Mouse (Mus musculus): ENCODE measurements around the gene Rbm39.
A peak's percentile ranks its signal among the peaks of the same experiment; 100 is the strongest.
"Not testable (repeated sequence)": the region's sequence is repeated elsewhere in the genome, so short reads cannot be mapped to it uniquely, and the experiment has no call there.

Rbm39 gene

GRCm38 (mm10) chr2:156179046-156179795, 817 bp downstream of the Rbm39 start:
- peak; percentile 89 to 90 for DNase-seq

- DNase-seq, result no peak
Measured at GRCm38 (mm10) chr2:156177651-156178050, 2.4 kb downstream of the Rbm39 start.

DNA sequence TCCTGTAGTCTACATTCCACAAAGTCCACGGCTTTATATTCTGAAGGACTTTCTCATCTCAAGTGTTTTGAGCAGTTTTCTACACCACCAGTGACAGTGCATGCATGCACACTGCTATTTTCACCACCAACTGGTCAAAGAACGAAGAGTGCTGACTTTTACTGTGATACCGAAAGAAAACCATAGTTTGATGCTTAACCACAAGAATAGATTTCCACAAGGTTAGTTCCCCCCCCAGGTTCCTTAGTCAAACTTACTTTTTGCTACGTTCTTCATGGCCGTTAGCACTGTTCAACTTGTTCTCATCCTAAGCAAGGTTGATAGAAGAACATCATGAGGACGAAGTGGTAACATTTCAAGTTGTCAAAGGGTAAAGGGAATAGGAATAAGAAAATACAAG, 3.0 kb downstream of the Rbm39 start:
- DNase-seq, result no peak

DNA sequence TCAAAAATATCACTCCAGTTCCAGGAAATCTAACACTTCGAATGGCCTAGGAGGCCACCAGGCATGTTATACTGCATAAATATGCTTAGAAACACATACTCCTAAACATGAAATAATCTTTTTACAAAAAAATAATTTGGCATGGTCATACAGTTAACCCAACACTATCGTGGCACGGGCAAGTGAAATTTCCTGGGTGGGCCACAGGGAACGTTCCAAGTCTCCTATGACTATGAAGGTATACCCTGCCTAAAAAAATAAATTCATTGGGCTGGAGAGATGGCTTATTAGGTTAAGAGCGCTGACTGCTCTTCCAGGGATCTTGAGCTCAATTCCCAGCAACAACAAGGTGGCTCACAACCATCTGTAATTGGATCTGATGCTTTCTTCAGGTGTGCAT, 13.5 kb downstream of the Rbm39 start:
- no peak for DNase-seq

GRCm38 (mm10) chr2:156165478-156165877, 14.6 kb downstream of the Rbm39 start:
- no peak for DNase-seq

DNA sequence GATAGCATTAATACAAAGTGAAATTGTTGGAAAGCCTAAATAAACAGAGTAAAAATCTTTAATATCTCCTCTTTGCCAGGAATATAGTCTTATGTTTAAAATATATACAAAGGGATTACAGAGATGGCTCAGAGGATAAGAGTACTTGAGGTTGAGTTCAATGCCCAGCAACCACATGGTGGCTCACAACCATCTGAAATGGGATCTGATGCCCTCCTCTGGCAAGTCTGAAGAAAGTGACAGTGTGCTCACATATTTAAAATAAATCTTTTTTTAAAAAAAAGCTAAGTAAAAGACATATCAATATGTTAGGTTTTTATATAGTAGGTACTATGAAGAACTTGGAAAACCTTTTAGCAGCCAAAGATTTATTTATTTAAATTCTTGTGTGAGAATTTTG, 28.5 kb downstream of the Rbm39 start:
- no peak for DNase-seq

- DNase-seq, result no peak
Measured at GRCm38 (mm10) chr2:156147316-156147915, 32.6 kb downstream of the Rbm39 start.

GRCm38 (mm10) chr2:156146272-156146989, 33.6 kb downstream of the Rbm39 start:
- no peak for DNase-seq

DNA sequence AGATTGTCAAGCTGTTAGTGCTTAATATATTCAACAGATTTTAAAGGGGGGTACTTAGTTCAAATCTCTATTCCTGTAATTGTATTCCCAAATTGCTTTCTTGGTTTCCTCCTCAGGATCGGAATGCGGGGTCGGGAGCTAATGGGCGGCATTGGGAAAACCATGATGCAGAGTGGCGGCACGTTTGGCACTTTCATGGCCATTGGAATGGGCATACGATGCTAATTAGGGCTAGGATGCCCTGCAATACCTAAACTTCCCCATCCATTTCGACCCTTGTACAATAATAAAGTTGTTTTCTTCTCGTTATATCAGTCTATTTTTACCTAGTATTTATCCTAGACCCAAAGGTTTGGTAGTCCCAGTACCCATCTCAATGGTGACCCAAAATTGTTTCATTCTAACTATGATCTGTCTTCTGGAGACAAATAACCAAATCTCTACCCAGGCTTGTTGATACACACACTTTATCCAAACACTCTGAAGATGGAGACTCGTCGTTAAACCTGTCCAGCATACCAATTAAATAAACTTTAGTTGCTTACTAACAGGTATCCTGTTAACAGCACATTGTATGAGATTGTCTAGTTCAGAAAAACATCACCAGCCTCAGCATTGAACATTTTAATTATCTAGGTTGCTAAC, 34.4 kb downstream of the Rbm39 start:
- DNase-seq, result no peak

GRCm38 (mm10) chr2:156143953-156144724, 35.9 kb downstream of the Rbm39 start, which contains the start of the genes Romo1 and Nfs1:
Gene Romo1, plus strand, starts transcription at chr2:156144039.
Gene Nfs1, minus strand, starts transcription at chr2:156144186.
- peak; percentile 91 for DNase-seq

DNA sequence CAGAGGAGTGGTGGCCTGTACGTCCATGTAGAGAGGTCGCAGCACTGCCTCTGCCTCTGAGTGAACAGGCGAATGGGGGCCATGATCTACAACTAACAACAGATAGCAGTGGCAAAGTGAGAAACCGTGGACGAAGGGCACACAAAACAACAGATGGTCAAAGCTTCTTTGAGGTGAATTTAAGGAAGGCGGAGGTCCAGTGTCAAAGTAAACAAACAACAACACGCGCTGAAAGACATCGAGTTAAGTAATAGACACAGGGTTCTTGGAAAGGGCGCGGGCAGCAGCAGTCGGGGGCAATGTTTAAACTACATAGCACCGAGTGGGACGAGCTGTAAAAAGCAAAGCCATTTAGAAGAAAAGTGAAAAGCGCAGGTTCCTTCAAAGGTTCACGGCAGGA, 36.7 kb downstream of the Rbm39 start:
- DNase-seq, result no peak

- DNase-seq, result no peak
Measured at GRCm38 (mm10) chr2:156142820-156143219, 37.2 kb downstream of the Rbm39 start.

- no peak for DNase-seq
Measured at GRCm38 (mm10) chr2:156135695-156136094, 44.3 kb downstream of the Rbm39 start.

- DNase-seq, result no peak
Measured at GRCm38 (mm10) chr2:156134161-156134560, 45.9 kb downstream of the Rbm39 start.

- DNase-seq, result no peak
Measured at GRCm38 (mm10) chr2:156126992-156127391, 53.0 kb downstream of the Rbm39 start, which contains the start of gene Gm28036. Gene Gm28036, minus strand, starts transcription at chr2:156127092.

DNA sequence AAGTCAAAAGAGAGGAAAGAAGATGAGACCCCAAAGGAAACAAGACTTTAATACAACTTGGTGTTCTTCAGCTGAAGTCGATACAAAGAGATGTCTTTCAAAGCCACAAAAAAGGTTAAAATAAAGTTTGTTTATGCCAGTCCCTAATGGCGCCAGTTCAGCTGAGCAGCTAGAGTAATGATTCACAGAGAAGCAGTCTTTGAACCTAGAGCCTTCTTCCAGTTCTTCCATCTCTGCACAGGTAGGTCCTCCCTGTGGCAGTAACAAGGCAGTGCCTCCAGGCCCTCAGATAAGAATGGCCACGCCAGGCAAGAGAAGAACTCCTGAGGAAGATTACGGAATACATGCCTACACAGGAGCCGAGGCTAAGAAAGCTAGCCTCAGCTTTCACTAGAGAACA, 56.3 kb downstream of the Rbm39 start:
- no peak for DNase-seq

DNA sequence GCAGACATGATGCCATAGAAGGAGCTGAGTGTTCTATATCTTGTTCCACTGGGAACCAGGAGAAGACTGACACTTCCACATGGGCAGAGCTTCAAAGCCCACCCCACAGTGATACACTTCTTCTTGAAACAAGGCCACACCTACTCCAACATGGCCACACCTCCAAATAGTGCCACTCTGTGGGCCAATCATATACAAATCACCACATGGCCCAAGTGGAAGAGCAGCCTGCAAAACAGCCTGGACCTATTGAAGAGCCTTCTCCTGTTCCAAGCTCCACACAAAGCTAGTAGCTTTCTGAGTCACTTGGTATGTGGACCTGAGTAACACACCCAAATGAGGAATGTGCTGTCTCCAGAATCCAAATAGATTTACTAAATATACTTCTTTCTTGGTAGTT, 60.5 kb downstream of the Rbm39 start:
- DNase-seq, result no peak

GRCm38 (mm10) chr2:156112080-156112423, 68.0 kb downstream of the Rbm39 start:
- not testable (repeated sequence) for DNase-seq

- peak; percentile 96 to 98 for DNase-seq
Measured at GRCm38 (mm10) chr2:156111358-156112079, 68.5 kb downstream of the Rbm39 start, which contains the start of the genes Cpne1 and Rbm12. Gene Cpne1, minus strand, starts transcription at chr2:156111965. Gene Rbm12, minus strand, starts transcription at chr2:156111978.

DNA sequence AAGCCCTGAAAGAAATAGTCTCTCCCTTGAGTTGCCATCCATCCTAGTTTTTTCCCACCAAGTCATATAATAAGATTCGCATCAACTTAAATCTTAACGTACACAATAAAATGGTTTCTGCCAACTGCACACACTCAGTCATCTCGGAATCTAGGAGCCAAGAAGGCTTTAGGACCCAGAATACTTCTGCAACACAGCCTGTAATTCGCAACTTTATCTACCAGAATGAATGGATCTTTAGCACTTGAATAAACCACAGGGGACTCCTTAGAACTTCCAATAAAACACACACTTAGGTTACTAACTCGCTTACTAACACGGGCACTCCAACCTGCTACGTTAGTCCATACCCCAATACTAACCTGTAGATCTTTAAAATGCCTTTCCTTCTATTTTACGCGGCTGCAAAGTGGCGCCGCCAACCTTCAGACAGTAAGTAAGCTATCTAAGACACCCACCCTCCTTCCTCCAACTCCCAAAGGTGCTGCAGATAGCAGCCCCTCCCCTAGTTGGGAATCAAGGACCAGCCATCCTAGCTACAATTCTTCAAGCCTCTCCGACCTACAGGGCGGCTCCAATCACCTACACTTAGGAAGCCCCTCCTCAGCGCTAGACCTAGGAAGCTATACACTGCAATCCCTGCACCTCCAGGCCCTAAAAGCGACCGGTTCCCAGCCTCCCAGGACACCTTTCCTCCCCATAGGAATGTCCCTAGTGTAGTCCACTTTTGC, 69.2 kb downstream of the Rbm39 start:
- DNase-seq, result peak; percentile 16 to 22
